ENCODE assay signal across 11 mouse cellular contexts in the genomic region with DNA sequence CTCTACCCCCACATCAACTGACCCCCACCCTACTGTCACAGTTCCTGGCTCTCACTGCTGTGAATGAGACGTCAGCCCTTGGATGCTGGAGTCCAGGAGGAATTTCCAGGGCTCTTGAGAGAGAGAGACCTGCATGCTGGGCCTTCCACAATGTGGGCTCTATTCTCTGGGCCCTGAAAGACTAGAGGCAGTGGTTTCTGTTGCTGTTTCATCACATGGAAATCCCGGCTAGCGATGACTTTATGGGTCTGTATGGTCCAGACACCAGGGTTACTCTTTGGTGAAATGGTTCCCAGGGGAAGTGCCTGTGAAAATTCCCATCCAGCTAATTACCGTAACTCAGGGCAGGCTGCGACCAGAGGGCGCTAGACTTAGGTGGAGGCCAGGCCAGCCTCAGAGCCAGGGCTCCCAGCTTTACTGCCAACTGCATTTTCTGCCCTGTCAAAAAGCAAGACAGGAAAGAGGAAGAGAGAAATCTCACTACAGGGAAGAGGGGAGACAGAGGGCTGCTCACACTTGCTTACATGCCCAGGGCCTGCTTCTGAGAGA.
DNase-seq lines count a peak whose midpoint lies in the region; ATAC-seq and TF ChIP-seq lines count a peak whose summit lies in the region.
"Had no signal": no experiment of that assay in that cellular context is flagged by ENCODE, and none has a peak within 500 bp of the region (broad histone marks: within the 10 kb centered on the region; RNA-seq: fewer than 3 reads in every experiment).

No protein-coding gene starts in this region.

- H3K4me2 ChIP-seq in kidney, embryonic 14.5 days (replicated peaks; ENCODE audit: low read depth, low read length), result no peak overlapping the region
- no peak overlapping the region for H3K4me2 ChIP-seq in CH12.LX (ENCODE audit: insufficient read depth, low read depth, poor library complexity, severe bottlenecking)
- no peak overlapping the region for H3K4me2 ChIP-seq in embryonic facial prominence, embryonic 14.5 days (ENCODE audit: low read depth, low read length)

- no peaks in the 10 kb centered on the region for H3K9me3 ChIP-seq in kidney, embryonic 14.5 days (ENCODE audit: control insufficient read depth, low read length)
- peaks cover 4% of the 10 kb centered on the region for H3K9me3 ChIP-seq in CH12.LX (replicated peaks; ENCODE audit: low read length)
- 0 out of 2 replicates have a peak, but pooled peaks cover 6% of the 10 kb centered on the region for H3K9me3 ChIP-seq in embryonic facial prominence, embryonic 14.5 days (ENCODE audit: control insufficient read depth, low read length)

- no peak; the same call in 1 of the 2 replicates for TF ChIP-seq EP300 in CH12.LX (IDR thresholded peaks at IDR 0.05; ENCODE audit: low read length)

- H3K4me1 ChIP-seq in cerebellum, adult 2 months (ENCODE audit: control insufficient read depth, insufficient read depth, low read length), result peaks cover 17% of the 10 kb centered on the region
- H3K4me1 ChIP-seq in kidney, embryonic 14.5 days (ENCODE audit: control insufficient read depth, insufficient read depth, low read length), result peaks cover 28% of the 10 kb centered on the region
- H3K4me1 ChIP-seq in CH12.LX (ENCODE audit: control insufficient read depth in 1 of 2, insufficient read depth in 2 of 2), result peaks cover 6 to 25% of the 10 kb centered on the region in 2 experiments; a peak in 2 of 4 replicates
- H3K4me1 ChIP-seq in embryonic facial prominence, embryonic 14.5 days (ENCODE audit: control insufficient read depth, insufficient read depth, low read length), result peaks cover 56% of the 10 kb centered on the region
- peaks cover 21% of the 10 kb centered on the region for H3K4me1 ChIP-seq in thymus, adult 2 months (replicated peaks; ENCODE audit: control insufficient read depth, insufficient read depth, low read length)

- TF ChIP-seq RAD21 in CH12.LX (IDR thresholded peaks at IDR 0.05; ENCODE audit: low read depth, low read length), result no peak; the same call in none of the 2 replicates

- no peak overlapping the region for H3K9ac ChIP-seq in kidney, embryonic 14.5 days (ENCODE audit: low read depth, low read length)
- H3K9ac ChIP-seq in CH12.LX (ENCODE audit: insufficient read depth, low read depth), result no peak overlapping the region
- no peak overlapping the region for H3K9ac ChIP-seq in embryonic facial prominence, embryonic 14.5 days (ENCODE audit: low read depth, low read length)

- no peak overlapping the region for H3K4me3 ChIP-seq in cerebellum, adult 2 months (replicated peaks; ENCODE audit: insufficient read depth, low read depth, low read length)
- no peak overlapping the region for H3K4me3 ChIP-seq in kidney, embryonic 14.5 days (ENCODE audit: low read length)
- H3K4me3 ChIP-seq in CH12.LX (replicated peaks in 1 of 3; ENCODE audit: low read depth in 2 of 3, low read length in 2 of 3, poor library complexity in 1 of 3), result no peak overlapping the region
- no peak overlapping the region for H3K4me3 ChIP-seq in embryonic facial prominence, embryonic 14.5 days (ENCODE audit: low read depth, low read length)
- H3K4me3 ChIP-seq in thymus, adult 2 months (ENCODE audit: control insufficient read depth, insufficient read depth, low read length), result no peak overlapping the region
- H3K4me3 ChIP-seq: erythroblast, embryonic 14.5 days had no signal

- WGBS in cerebellum, adult 2 months, result 69% methylated on average over 6 of the region's 6 CpGs
- 26% methylated on average over 6 of the region's 6 CpGs for WGBS in kidney, embryonic 14.5 days
- 36% methylated on average over 6 of the region's 6 CpGs for WGBS in embryonic facial prominence, embryonic 14.5 days
- WGBS in thymus, adult 2 months, result 93% methylated on average over 6 of the region's 6 CpGs

- DNase-seq in cerebellum, adult 2 months, result peak; percentile 23 to 32
- DNase-seq in cerebellum, adult 11-12 months, result no peak
- no peak for DNase-seq in kidney, adult 11 months
- peak; percentile 29 for DNase-seq in CH12.LX (ENCODE audit: extremely low read depth)
- no peak for DNase-seq in embryonic facial prominence, embryonic 14.5 days (ENCODE audit: low spot score)
- no peak for DNase-seq in thymus, postnatal 25 days
- no peak for DNase-seq in thymus, adult 2 months
- DNase-seq: adrenal gland, adult 8-10 months; thymus, postnatal 14 days had no signal

- dilution Hi-C loops in CH12.LX (cut with MboI; ENCODE audit: extremely low pct_ligation_motif_present, extremely low pct_unique_long_range_greater_than_20kb, low sequenced_read_pairs), result no loop called here

- in situ Hi-C loops in CH12.LX (cut with MboI; ENCODE audit: low pct_ligation_motif_present, low pct_unique_long_range_greater_than_20kb, low sequenced_read_pairs), result no loop called here

- no peak for TF ChIP-seq POLR2A in cerebellum, adult 2 months (IDR thresholded peaks at IDR 0.05; ENCODE audit: borderline replicate concordance, insufficient read depth, low read length)
- no peak for TF ChIP-seq POLR2A in CH12.LX (IDR thresholded peaks at IDR 0.05; ENCODE audit: low read depth, low read length)
- TF ChIP-seq POLR2A in thymus, adult 2 months (IDR thresholded peaks at IDR 0.05; ENCODE audit: control insufficient read depth, extremely low read depth, insufficient read depth, low read length, poor library complexity), result no peak

- H3K36me3 ChIP-seq in kidney, embryonic 14.5 days (ENCODE audit: control insufficient read depth, insufficient read depth, low read length), result no peaks in the 10 kb centered on the region
- H3K36me3 ChIP-seq in CH12.LX (replicated peaks in 1 of 2; ENCODE audit: control insufficient read depth in 1 of 2, insufficient read depth in 1 of 2, low read length in 1 of 2), result no peaks in the 10 kb centered on the region
- H3K36me3 ChIP-seq in embryonic facial prominence, embryonic 14.5 days (ENCODE audit: control insufficient read depth, insufficient read depth, low read length), result no peaks in the 10 kb centered on the region
- H3K36me3 ChIP-seq in thymus, adult 2 months (ENCODE audit: control insufficient read depth, insufficient read depth, low read length), result no peaks in the 10 kb centered on the region

- ATAC-seq in kidney, embryonic 14.5 days (ENCODE audit: low FRiP score, low TSS enrichment), result no peak
- no peak for ATAC-seq in embryonic facial prominence, embryonic 14.5 days (ENCODE audit: low read depth)

- H3K27me3 ChIP-seq in cerebellum, adult 2 months (ENCODE audit: control insufficient read depth, insufficient read depth, low read length), result no peaks in the 10 kb centered on the region
- H3K27me3 ChIP-seq in kidney, embryonic 14.5 days (ENCODE audit: control insufficient read depth, insufficient read depth, low read length), result no peaks in the 10 kb centered on the region
- no peaks in the 10 kb centered on the region for H3K27me3 ChIP-seq in CH12.LX (replicated peaks)
- H3K27me3 ChIP-seq in embryonic facial prominence, embryonic 14.5 days (replicated peaks; ENCODE audit: control insufficient read depth, insufficient read depth, low read length), result no peaks in the 10 kb centered on the region
- H3K27me3 ChIP-seq in thymus, adult 2 months (ENCODE audit: control insufficient read depth, insufficient read depth, low read length), result no peaks in the 10 kb centered on the region

- peak; percentile 23; the same call in 1 of the 2 replicates for TF ChIP-seq CTCF in cerebellum, adult 2 months (IDR thresholded peaks at IDR 0.05; ENCODE audit: borderline replicate concordance, insufficient read depth, low read depth, low read length)
- TF ChIP-seq CTCF in CH12.LX (conservative IDR thresholded peaks at IDR 0.05 in 1 of 2, IDR thresholded peaks at IDR 0.05 in 1 of 2; ENCODE audit: low read depth in 2 of 2, low read length in 2 of 2), result peak in 1 of 2 experiments; percentile 55; a peak in 2 of 4 replicates
- no peak for TF ChIP-seq CTCF in thymus, adult 2 months (IDR thresholded peaks at IDR 0.05; ENCODE audit: borderline replicate concordance, control insufficient read depth, extremely low read depth, insufficient read depth, low read length, poor library complexity)

- no peaks in the 10 kb centered on the region for H3K79me2 ChIP-seq in CH12.LX (replicated peaks; ENCODE audit: control insufficient read depth, extremely low read depth, insufficient read depth, poor library complexity, severe bottlenecking)

- no peak overlapping the region for H3K27ac ChIP-seq in cerebellum, adult 2 months (ENCODE audit: insufficient read depth, low read length)
- peak overlapping the region; percentile 42; the same call in 1 of the 2 replicates for H3K27ac ChIP-seq in kidney, embryonic 14.5 days (ENCODE audit: low read depth, low read length)
- H3K27ac ChIP-seq in CH12.LX (ENCODE audit: insufficient read depth, low read depth), result no peak overlapping the region
- peak overlapping the region; percentile 86 for H3K27ac ChIP-seq in embryonic facial prominence, embryonic 14.5 days (replicated peaks; ENCODE audit: low read depth, low read length)
- H3K27ac ChIP-seq in thymus, adult 2 months (ENCODE audit: control insufficient read depth, insufficient read depth, low read length), result no peak overlapping the region

TF ChIP-seq in CH12.LX, 34 proteins besides CTCF, POLR2A, EP300 and RAD21:
- TF ChIP-seq MAX (IDR thresholded peaks at IDR 0.05; ENCODE audit: low read length) (no peak), ZMIZ1 (IDR thresholded peaks at IDR 0.05; ENCODE audit: low read depth, low read length) (no peak), CHD1 (IDR thresholded peaks at IDR 0.05; ENCODE audit: low read depth, low read length) (no peak), MEF2A (IDR thresholded peaks at IDR 0.05; ENCODE audit: borderline replicate concordance, low read depth, low read length) (0 out of 2 replicates have a peak, but pooled peaks have one; percentile 10), IRF4 (IDR thresholded peaks at IDR 0.05; ENCODE audit: low read depth, low read length) (peak; percentile 27; the same call in 1 of the 2 replicates), JUN (IDR thresholded peaks at IDR 0.05; ENCODE audit: insufficient read depth, low read depth, low read length) (no peak), HCFC1 (IDR thresholded peaks at IDR 0.05; ENCODE audit: low read depth, low read length) (no peak), MYC (IDR thresholded peaks at IDR 0.05; ENCODE audit: low read depth, low read length) (no peak), SMC3 (IDR thresholded peaks at IDR 0.05; ENCODE audit: low read depth, low read length) (peak; percentile 40), SIN3A (IDR thresholded peaks at IDR 0.05; ENCODE audit: low read length) (no peak)
TF ChIP-seq in CH12.LX: peak in this region for 3.

Comparison
In these comparisons a context has a peak if more than half of its experiments do, and no peak if none do; other contexts are left out.
1. DNase-seq: peak in cerebellum, adult 2 months (2 of 2) and CH12.LX (single experiment); none in cerebellum, adult 11-12 months (single experiment), kidney, adult 11 months (single experiment), embryonic facial prominence, embryonic 14.5 days (single experiment), thymus, postnatal 25 days (single experiment) and thymus, adult 2 months (single experiment).
2. H3K27ac ChIP-seq: peak in kidney, embryonic 14.5 days (single experiment) and embryonic facial prominence, embryonic 14.5 days (single experiment); none in cerebellum, adult 2 months (single experiment), CH12.LX (single experiment) and thymus, adult 2 months (single experiment).